Mouse (Mus musculus) mature B cell (primary cell): ENCODE data around the gene Gnat3.
"Not testable (repeated sequence)": the region's sequence is repeated elsewhere in the genome, so short reads cannot be mapped to it uniquely, and the experiment has no call there.

Experiments used
- in situ Hi-C: fragments of 300-500 bp; cut with MboI; formaldehyde crosslinking; loops from 2 replicates; pipeline ENCODE4 v1.14.3; 2019

Gene Gnat3

DNA sequence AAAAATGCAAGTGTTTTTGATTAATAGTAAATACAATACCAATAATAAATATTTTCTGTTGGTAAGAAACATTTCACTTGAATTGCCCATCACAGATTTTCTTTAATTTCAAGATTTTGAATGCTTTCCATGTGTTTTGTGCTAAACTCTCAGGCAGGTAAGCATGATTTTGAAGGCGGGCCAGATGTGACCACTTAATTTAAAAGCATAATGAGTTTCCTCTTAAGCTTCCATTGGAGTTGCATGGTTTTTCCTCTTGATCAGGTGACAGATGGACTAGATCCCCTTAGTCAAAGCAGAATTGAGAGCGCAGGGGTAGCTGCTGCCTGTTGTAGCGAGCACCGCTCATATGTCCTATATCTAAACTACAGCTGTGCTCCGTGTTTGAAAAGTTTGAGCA lies at the start of gene Gnat3:
TSS of gene Gnat3 (plus strand) at position 301 of the 400 bp plus-strand sequence.
- in situ Hi-C loops = no loop called here

DNA sequence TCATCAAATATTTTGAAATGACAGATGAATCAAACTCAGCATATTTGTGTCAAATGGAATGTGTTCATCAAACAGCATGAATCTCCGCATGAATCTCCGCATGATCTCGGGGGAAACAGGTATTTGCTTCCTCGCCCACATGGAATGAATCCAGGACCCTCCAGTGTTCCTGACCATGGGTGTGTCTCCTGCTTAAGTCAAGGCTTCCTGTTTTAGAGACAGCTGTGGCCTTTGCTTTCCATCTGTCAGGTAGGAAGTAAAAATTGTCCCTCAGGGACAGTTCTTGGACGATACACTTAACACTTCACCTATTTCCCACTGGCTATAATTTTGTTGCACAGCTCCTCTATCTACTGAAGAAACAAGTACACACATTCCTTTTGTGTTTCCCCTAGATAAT lies 43.4 kb upstream of the Gnat3 start:
- in situ Hi-C loops = no loop called here

DNA sequence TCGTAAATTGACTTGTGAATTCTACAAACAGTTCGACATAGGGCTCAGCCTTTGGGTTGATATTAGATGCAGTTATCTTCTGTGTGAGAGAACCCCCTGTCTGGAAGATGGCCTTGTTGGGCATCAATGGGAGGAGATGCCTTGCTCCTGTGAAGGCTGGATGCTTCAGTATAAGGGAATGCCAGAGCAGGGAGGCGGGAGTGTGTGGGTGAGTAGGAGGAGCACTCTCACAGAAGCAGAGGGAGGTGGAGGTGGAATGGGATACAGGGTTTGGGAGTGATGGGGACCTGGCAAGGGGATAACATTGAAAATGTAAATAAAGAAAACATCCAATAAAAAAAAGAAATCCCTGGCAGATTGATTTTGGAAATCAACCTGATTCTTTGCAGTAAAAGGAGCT lies 38.7 kb upstream of the Gnat3 start:
- in situ Hi-C loops = no loop called here

DNA sequence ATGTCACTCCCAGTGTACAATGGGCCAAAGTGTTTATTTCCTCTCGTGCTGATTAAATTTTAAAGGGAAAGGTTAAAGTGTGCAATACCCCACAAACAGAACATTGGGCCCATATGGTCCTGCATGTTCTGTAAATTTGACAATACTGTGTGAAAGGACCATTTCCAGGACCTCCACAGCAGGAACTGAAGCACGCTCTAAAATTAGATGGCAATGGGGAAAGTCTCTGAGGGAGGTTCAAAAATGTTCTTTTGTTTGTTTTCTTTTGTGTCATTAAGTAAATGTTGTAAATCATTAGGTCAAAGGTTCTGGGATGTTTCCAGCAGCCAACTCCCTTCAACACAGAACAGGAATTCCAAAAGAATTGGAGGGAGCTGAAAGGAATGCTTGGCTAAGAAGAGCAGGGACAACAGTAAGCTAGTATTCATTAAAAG lies 38.2 kb upstream of the Gnat3 start:
- in situ Hi-C loops = no loop called here

DNA sequence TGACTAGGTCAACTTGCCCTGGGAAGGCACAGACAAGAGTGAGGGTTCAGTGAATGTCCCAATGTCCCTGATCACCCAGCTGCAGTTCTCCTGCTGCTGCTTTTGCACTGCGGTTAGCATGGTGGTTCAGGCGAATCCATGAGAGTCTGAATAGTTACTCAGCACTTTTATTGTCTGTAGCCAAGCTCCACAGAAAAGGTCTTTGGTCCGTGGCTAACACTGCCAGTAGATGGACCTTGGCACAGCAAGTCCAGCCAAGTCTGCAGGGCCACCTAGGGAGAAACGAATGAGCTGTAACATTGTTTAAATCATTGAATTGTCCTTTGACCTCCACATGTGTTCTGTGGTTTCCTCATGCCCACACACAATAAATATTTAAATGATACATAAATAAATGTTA lies 33.9 kb upstream of the Gnat3 start:
- in situ Hi-C loops = no loop called here

DNA sequence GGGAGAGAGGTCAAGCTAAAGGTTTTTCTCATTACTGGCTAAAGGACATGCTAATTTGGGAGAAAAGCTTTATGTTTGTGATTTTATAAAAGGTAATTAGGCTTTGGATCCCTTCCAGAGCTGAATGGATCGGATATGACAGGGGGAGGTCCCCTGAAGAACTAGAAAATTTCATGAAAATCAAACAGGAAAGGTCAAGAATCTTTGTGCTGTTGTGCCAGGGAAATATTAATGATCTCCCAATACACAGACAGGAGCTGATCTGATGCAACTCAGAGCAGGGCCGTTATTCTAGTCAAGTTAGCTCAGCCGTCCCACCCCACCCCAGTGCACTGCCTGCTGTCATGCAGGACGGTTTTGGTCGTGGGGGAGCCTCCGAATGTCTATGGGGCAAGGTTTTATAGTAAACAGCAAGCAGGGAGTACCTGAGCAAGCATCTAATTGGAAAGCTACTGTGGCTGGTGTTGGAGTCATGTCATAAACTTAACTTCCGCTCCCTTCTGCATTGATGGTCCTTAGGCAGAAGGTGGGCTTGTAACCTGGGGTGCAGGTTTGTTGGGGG lies 33.3 kb upstream of the Gnat3 start:
- in situ Hi-C loops = no loop called here

DNA sequence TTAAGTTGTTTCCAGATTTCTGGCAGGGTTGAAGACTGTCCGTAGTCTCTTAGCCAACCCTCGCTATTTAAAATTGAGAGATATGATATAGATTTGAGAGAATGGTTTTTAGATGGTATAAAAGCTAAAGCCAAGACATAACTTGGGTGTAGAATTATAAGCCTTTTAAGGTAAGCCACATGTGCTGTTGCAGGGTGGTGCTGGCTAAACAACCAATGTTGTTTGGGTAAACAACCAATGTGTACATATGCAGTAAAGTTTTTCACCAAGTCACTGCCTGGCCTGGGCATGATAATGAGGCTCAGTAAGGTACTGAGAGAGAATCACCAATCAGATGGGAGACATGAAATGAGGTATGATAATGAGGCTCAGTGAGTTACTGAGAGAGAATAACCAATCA lies 30.8 kb upstream of the Gnat3 start:
- in situ Hi-C loops = not testable (repeated sequence)

DNA sequence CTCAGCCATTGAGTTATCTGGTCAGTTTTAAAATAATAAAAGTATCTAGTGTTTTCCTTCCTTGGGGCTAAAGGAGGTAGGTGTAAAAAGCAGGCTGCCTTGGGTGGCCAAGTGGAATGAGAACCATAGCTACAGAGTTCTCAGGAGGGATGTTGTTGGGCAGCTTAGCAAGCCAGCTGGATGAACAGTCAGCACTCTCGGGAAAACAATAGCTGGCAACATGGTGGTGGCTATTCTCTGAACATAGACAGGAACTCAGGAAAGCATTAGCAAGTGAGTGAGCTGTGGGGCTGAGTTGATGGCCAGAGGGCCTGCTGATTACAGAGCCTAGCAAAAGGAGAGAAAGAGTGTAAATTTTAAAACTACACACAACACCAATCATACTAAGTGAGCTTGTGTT lies 27.8 kb upstream of the Gnat3 start:
- in situ Hi-C loops = no loop called here

DNA sequence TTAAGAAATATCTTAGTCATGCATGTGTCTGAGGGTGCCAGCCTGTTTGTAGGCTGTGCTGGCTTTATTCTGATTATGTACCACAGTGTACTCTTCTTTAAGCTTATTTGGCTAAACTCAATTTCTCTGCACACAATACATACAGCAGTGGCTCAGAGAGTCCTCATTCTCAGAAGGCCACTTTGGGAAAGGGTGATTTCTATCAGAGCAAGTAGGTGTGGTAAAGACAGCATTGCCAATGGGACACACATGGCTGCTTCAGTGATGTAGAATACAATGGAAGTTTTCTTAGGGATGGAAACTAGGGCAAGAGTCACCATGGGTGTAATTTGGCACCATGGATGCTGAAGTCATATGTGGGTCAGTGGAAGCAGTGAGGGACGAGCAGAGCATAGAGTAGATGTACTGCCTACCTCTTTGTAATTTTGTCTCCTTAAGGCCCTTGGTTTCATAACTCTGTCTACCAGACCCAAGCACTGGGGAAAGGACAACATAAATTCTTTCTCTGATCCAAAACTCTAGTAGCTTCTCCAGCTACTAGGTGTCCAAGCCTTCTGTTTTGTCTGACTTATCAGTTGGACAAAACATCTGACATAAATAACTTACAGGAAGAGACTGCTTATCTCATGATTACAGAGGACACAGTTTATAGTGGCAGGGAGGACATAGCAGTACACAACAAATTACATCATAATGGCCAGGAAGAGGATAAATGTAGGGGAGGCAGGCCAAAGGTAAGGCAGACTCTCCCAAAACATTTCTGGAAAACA lies 24.0 kb upstream of the Gnat3 start:
- in situ Hi-C loops = no loop called here

DNA sequence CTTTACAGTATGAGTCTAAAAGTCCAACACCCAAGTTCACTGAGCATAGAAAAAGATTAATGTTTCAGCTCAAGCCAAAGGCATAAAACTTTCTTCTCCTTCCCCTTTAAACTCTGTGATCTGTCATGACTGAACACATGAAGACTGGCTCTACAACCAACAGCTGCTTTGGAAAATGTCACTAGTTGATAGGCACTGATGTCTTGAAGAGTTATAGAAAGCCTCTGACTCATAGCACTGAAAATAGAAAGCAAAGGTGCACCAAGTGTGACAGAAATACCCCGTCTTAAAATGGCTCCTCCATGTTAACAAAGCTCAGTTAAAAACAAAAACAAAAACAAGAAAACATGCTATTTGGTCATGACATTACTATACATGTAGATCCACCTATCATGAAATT lies 5.9 kb upstream of the Gnat3 start:
- in situ Hi-C loops = no loop called here

DNA sequence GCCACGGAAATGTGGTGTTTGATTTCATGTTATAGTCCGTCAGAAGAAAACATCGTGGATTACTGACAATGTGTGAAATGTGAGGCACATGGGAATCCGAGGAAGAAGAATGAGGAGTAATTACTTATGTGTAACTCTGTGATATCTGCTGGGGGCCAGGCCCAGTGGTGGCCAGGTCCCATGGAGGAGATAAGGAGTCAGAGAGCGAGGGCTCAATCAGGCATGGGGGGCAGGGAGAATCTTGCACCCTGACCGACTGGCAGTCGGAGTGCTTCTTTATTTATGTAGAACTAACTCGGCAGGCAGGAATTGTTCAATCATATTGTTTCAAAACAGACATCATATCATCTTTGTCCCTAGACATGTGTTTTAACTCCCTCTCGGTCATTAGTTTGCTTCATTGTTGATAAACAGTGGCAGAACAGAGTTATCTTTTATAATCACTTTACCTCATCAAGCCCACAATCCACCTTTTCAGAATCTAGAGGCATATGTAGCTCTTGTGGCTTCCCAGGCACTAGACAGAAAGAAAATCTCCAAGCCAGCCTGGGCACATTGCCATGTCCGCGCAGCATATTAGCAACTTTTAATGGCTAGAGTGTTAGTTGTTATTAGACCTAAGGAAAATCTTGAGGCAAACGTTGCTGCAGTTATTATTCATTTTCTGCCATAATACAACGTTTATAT lies 7.5 kb downstream of the Gnat3 start:
- in situ Hi-C loops = no loop called here

DNA sequence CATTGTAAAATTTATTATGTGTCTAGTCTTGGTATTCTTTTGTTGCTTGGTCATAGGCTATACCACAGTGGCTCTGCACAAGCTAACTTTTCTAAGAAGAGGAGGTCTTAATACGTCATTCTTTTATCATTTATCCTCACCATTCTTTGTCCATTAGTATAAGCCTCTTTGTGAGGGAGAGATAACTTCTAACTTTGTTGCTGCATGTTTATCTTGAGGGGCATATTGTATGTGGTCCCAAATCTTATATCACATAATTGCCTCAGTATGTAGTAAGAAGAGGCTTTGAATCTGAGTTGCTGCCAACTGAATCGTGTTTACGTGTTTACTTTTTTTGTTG lies 8.0 kb downstream of the Gnat3 start:
- in situ Hi-C loops = no loop called here

DNA sequence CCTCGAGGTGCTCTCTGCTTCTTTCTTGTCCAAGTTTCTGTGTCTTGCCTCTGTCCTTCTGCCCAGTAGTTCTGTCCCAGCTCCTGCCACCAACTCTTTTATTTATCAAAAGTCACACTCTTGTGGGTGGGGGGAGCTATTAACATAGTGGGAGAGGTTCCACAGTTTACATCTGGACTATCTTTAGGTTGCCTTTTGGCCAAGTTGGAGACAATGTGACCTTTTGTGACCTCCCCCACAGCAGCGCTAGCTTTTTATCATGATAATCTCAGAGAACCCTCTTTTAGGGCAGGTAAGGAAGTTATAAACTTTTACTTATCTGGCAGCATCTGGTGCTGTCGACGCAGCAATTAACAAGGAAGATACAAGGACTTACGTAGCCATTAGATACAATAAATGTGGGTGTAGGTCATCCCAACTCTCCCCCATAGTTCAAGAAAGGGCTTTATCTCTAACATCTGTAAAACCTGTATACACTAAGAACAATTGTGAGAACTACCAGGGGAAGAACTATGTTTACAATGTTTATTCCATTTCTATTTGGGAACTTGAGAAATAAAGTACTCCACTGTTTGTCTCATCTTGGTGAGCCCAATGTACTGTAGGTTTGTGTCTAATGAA lies 18.3 kb downstream of the Gnat3 start:
- in situ Hi-C loops = no loop called here

DNA sequence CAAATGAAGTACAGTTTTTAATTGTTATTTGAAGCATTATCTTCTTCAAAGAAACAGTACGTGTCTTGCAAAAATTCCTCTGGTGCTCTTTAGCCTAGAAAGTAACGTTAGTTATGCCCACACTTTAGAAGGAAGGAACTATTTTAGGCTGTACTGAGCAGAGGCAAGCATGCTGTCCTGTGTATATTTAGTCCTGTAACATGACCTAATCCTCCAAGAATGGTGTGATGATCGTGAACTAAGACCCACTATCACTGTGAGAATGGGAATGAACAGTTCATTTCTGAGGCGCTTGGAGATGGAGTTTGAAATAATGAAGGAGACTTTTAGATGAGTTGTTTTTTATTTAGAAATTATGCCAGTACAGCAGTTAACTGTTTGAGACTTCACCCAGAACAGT lies 20.4 kb downstream of the Gnat3 start:
- in situ Hi-C loops = no loop called here

DNA sequence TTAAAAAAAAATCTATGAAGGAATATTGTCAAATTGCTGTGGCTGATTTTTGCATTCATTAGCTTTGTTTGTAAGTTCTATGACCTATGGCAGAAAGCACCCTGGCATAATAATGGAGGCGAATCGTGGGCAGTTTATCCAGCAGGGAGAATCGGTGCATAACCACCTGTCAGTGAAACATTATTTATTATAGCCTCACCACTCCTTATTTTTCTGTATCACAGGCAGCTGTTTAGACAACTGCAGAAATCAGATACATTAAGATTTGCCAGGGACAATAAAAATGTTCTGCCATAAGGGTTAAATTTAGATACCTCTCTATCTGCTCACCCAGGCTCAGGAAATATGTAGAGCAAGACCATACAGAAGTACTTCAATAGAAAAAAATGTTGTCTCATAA lies 22.2 kb downstream of the Gnat3 start:
- in situ Hi-C loops = no loop called here

DNA sequence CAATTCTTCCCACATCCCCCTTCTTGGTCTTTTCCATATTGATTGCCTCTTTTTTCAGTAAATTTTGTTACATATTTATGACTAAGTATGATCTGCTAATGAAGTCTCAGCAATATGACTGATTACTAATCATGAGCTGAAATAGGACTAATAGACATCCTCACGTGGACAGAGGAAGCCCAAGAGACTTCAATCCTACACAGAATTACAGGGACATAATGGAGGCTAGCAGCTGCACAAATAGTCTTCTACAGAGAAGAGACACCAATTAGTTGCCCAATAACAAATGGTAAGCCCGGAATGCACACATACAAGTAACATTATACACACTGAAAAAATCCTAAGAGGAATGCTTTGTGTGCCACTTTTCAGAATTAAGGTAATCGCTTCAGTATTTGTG lies 24.3 kb downstream of the Gnat3 start:
- in situ Hi-C loops = no loop called here

DNA sequence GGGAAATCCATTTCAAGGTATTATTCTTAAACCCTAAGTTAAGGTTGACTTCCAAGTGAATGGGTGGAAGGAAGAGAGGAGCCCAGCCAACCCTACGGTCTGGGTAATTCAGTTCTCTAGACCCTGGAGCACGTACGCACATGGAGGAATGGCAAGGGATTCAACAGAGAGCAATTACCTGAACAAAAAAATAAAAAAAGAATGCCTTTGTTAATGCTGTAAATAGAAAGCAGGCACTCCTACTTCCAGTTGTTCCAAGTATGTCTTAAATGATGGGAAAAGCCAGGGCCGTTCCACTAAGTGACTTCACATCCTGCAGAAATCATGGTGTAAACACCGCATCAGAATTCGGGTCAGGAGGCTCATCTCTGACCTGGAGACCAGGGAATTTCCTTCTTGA lies 28.3 kb downstream of the Gnat3 start:
- in situ Hi-C loops = no loop called here

DNA sequence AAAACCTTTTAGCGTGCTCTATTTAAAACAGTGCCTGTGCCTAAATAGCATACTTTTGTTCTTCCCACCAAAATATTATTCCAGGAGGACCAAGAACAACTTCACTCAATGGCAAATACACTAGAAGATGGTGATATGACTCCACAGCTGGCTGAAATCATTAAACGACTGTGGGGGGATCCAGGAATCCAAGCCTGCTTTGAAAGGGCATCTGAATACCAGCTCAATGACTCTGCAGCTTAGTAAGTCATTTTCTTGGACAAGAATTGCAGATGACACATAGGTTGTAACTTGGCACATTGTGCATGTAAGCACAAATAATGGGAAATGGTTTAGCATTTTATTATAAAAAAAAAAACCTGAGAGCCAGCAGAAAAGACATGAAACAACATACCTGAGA lies 37.2 kb downstream of the Gnat3 start:
- in situ Hi-C loops = no loop called here

DNA sequence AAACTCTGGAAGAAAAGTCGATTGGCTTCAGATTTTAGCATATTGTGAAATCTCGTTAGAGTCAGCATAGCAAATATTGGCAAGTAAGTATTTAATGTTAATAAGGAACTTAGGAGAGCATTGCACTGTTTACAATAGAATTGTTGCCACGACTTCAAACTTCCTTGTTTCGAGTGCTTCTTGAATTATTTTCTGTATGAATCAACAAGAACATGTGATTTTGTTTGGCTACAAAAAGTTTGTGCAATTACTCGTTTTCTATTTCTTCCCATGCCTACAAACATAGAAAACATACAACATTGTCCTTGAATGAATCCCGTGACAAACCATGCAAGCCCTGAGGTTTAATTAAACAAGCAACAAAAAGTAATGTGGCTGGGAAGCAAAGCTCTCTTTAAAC lies 37.8 kb downstream of the Gnat3 start:
- in situ Hi-C loops = no loop called here

DNA sequence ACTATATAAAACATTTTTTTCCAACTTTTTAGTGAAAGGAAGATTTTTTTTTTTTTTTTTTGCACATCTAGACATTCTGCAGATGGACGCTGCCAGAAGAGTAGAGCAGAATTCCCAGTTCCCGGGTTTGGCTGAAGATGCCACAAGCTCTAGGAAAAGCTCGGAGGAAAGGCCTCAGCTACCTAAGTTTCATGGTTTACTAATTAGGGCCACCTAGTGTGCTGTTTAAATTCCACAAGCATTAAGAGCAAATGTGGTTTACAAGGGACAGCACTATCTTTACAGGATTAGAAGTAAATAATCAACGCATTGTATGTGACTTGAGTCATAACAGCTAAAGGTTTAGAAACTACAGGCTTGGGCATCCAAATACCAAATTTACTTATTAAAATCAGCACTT lies 39.3 kb downstream of the Gnat3 start:
- in situ Hi-C loops = no loop called here

DNA sequence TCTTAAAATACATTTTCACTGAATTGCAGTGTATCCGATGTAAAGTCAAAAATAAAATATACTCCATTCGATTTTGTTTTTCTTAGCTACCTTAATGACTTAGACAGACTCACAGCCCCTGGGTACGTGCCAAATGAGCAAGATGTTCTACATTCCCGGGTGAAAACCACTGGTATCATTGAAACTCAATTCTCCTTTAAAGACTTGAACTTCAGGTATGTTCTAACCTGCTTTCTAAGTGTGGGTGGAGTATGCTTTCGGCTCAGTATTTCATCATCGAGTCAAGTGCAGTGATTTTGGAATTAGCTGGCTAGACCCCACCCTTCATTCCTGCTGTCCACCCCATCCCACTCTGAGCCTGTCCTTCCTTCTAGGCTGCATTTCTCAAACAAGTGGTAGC lies 41.3 kb downstream of the Gnat3 start:
- in situ Hi-C loops = no loop called here

DNA sequence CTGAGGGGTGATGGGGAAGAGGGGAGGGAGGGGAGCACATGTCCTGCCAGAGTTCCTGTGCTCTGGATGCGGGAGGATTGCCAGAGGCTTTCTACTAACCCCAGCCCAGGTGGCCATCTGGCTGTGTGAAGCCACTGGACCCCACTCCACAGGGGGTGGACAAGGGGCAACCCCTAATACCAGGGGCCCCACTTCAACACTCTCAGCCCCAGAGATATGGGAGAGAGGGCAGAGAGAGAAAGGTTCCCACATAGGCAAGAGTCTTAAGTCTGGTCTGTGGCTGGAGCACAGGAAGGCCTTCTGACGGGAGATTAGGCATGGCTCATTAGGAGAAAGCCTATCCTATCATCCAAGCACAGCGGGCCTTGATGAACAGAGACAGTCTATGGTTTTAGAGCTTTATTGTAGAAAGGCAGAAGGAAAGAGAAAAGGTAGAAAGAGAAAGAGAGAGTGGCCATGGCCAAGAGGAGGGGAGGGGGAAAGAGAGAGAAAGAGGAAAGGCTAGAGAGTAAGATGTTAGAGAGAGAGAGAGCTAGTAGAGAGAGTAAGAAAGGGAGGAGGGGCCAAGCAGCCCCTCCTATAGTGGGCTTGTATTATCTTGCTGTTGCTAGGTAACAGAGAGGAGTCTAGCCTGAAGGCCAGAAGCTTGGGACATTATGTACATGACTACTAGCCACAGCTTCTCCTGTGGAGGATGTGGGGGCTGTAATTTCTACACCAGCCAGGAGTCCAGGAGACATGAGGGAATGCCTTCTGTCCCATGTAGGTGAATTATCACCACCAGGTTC lies 42.7 kb downstream of the Gnat3 start:
- in situ Hi-C loops = no loop called here
